Mouse (Mus musculus): ENCODE results near the gene Arl5b.

The Arl5b gene

DNA sequence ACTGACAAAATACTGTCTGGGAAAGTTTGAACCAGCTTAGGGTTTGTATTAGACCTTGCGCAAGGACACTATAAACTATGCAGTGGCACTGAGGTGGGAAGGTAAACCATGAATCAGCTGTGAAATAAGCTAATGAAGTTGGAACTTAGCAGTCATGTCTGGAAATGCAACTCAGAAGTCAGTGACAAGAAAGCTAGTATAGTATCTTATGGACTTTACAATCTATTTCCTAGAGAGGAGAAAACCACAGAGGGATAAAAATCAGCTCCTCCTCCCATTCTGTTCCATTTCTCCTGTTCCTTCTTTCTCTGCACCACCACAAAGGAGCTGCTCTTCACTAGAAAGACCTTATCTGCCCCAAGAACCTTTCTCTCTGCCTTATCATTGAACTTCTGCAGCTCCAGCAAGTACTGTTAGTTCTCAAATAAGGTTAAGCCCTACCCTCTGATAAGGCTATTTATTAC, 72.1 kb downstream of the Arl5b start:
- DNase-seq: no peak

Measured in kidney, adult 9 months (tissue).